Mouse (Mus musculus) CH12.LX (cell line): ENCODE data around the gene Sord. TPM values are rescaled to one million over a fixed set of nuclear protein-coding genes. Genes with fewer than 3 reads are reported as not detected.
"Not testable (repeated sequence)": the region's sequence is repeated elsewhere in the genome, so short reads cannot be mapped to it uniquely, and the experiment has no call there.

ENCODE experiments used
- DNase-seq: peaks from one replicate; pipeline ENCODE4 v3.0.0-alpha.2; 2013; ENCODE audit errors: extremely low read depth
- H3K27ac ChIP-seq: 2 replicates; pipeline ENCODE4 v1.5.1; 2012; ENCODE audit warnings: low read depth, mild to moderate bottlenecking, control low read depth, moderate library complexity; ENCODE audit not compliant: insufficient read depth
- H3K27me3 ChIP-seq: replicated peaks from 2 replicates; pipeline ENCODE3; 2012; ENCODE audit warnings: inconsistent platforms
- H3K36me3 ChIP-seq, 2 experiments: replicated peaks in 1 of 2; 2 replicates each; pipeline versions ENCODE3 to v1.6.1; 2012; ENCODE audit warnings: inconsistent platforms in 1 of 2, low read length in 1 of 2, mild to moderate bottlenecking in 1 of 2, mixed read lengths in 1 of 2, moderate library complexity in 1 of 2; ENCODE audit not compliant: control insufficient read depth in 1 of 2, insufficient read depth in 1 of 2
- H3K4me1 ChIP-seq, 2 experiments: 2 replicates each; pipeline ENCODE4 v1.6.1; 2012; ENCODE audit warnings: inconsistent platforms in 1 of 2, moderate library complexity in 1 of 2; ENCODE audit not compliant: insufficient read depth in 2 of 2, control insufficient read depth in 1 of 2
- H3K4me2 ChIP-seq: 2 replicates; pipeline ENCODE4 v1.6.1; 2012; ENCODE audit warnings: low read depth, mild to moderate bottlenecking, control low read depth; ENCODE audit not compliant: poor library complexity, insufficient read depth, severe bottlenecking
- H3K4me3 ChIP-seq, 3 experiments: fragments of 150-350 bp in 1 of 3; sonication (generic) in 1 of 3; replicated peaks in 1 of 3; 2 replicates each; pipeline versions ENCODE3 to v1.5.1; 2011 to 2012; ENCODE audit warnings: low read depth in 2 of 3, low read length in 2 of 3, mild to moderate bottlenecking in 2 of 3, moderate library complexity in 2 of 3, control low read depth in 1 of 3, improper control_type of control experiment in 1 of 3, inconsistent platforms in 1 of 3, mixed read lengths in 1 of 3; ENCODE audit not compliant: poor library complexity in 1 of 3
- H3K79me2 ChIP-seq: replicated peaks from 2 replicates; pipeline ENCODE4 v1.6.1; 2012; ENCODE audit warnings: mild to moderate bottlenecking, moderate library complexity; ENCODE audit not compliant: control insufficient read depth, poor library complexity, insufficient read depth, severe bottlenecking; ENCODE audit errors: extremely low read depth
- H3K9ac ChIP-seq: 2 replicates; pipeline ENCODE4 v1.6.1; 2012; ENCODE audit warnings: low read depth, mild to moderate bottlenecking, control low read depth, moderate library complexity; ENCODE audit not compliant: insufficient read depth
- H3K9me3 ChIP-seq: replicated peaks from 2 replicates; pipeline ENCODE3; 2012; ENCODE audit warnings: low read length, inconsistent platforms, mixed read lengths
- BHLHE40 ChIP-seq: IDR thresholded peaks from 2 replicates; pipeline ENCODE4 v1.6.1; 2011; ENCODE audit warnings: mild to moderate bottlenecking, low read depth, low read length, improper control_type of control experiment
- CHD2 ChIP-seq: IDR thresholded peaks from 2 replicates; pipeline ENCODE4 v1.6.1; 2011; ENCODE audit warnings: low read length, improper control_type of control experiment
- E2F4 ChIP-seq: IDR thresholded peaks from 2 replicates; pipeline ENCODE4 v1.6.1; 2011; ENCODE audit warnings: low read depth, low read length, improper control_type of control experiment; ENCODE audit not compliant: insufficient replicate concordance
- ETS1 ChIP-seq: conservative IDR thresholded peaks from 2 replicates; pipeline ENCODE4 v1.6.1; 2012; ENCODE audit warnings: low read depth, mild to moderate bottlenecking, inconsistent platforms, low read length, improper control_type of control experiment, moderate library complexity
- GABPA ChIP-seq: IDR thresholded peaks from 2 replicates; pipeline ENCODE4 v1.6.1; 2012; ENCODE audit warnings: low read depth, low read length, improper control_type of control experiment, inconsistent platforms; ENCODE audit not compliant: insufficient replicate concordance
- HCFC1 ChIP-seq: IDR thresholded peaks from 2 replicates; pipeline ENCODE4 v1.6.1; 2012; ENCODE audit warnings: low read depth, mild to moderate bottlenecking, inconsistent platforms, low read length, improper control_type of control experiment
- JUND ChIP-seq: conservative IDR thresholded peaks from 2 replicates; pipeline ENCODE4 v1.6.1; 2011; ENCODE audit warnings: low read depth, low read length, improper control_type of control experiment
- KAT2A ChIP-seq: IDR thresholded peaks from 2 replicates; pipeline ENCODE4 v1.6.1; 2012; ENCODE audit warnings: low read length, improper control_type of control experiment, inconsistent platforms; ENCODE audit not compliant: insufficient replicate concordance
- MAFK ChIP-seq: IDR thresholded peaks from 2 replicates; pipeline ENCODE4 v1.6.1; 2011; ENCODE audit warnings: low read length, improper control_type of control experiment; ENCODE audit not compliant: insufficient replicate concordance
- MAX ChIP-seq: IDR thresholded peaks from 2 replicates; pipeline ENCODE4 v1.6.1; 2011; ENCODE audit warnings: low read length, improper control_type of control experiment
- MAZ ChIP-seq: IDR thresholded peaks from 2 replicates; pipeline ENCODE4 v1.6.1; 2012; ENCODE audit warnings: low read depth, mild to moderate bottlenecking, inconsistent platforms, low read length, improper control_type of control experiment, moderate library complexity
- MEF2A ChIP-seq: IDR thresholded peaks from 2 replicates; pipeline ENCODE4 v1.6.1; 2014; ENCODE audit warnings: low read depth, mild to moderate bottlenecking, inconsistent platforms, low read length, improper control_type of control experiment, borderline replicate concordance
- MYC ChIP-seq: IDR thresholded peaks from 2 replicates; pipeline ENCODE4 v1.6.1; 2011; ENCODE audit warnings: low read depth, mild to moderate bottlenecking, improper control_type of control experiment, low read length
- NELFE ChIP-seq: IDR thresholded peaks from 2 replicates; pipeline ENCODE4 v1.6.1; 2011; ENCODE audit warnings: low read depth, low read length, improper control_type of control experiment
- NRF1 ChIP-seq: IDR thresholded peaks from 2 replicates; pipeline ENCODE4 v1.6.1; 2014; ENCODE audit warnings: low read depth, mild to moderate bottlenecking, inconsistent platforms, low read length, improper control_type of control experiment, moderate library complexity
- POLR2A ChIP-seq: IDR thresholded peaks from 2 replicates; pipeline ENCODE4 v1.6.1; 2011; ENCODE audit warnings: low read depth, mild to moderate bottlenecking, improper control_type of control experiment, low read length
- RCOR1 ChIP-seq: conservative IDR thresholded peaks from 2 replicates; pipeline ENCODE4 v1.6.1; 2012; ENCODE audit warnings: low read depth, mild to moderate bottlenecking, inconsistent platforms, low read length, improper control_type of control experiment
- SMC3 ChIP-seq: IDR thresholded peaks from 2 replicates; pipeline ENCODE4 v1.6.1; 2011; ENCODE audit warnings: low read depth, low read length, improper control_type of control experiment
- TCF12 ChIP-seq: IDR thresholded peaks from 2 replicates; pipeline ENCODE4 v1.6.1; 2014; ENCODE audit warnings: low read depth, mild to moderate bottlenecking, inconsistent platforms, low read length, improper control_type of control experiment
- USF1 ChIP-seq: IDR thresholded peaks from 2 replicates; pipeline ENCODE4 v1.6.1; 2014; ENCODE audit warnings: low read depth, mild to moderate bottlenecking, inconsistent platforms, low read length, improper control_type of control experiment
- ZNF384 ChIP-seq: IDR thresholded peaks from 2 replicates; pipeline ENCODE4 v1.6.1; 2012; ENCODE audit warnings: low read depth, low read length, improper control_type of control experiment, inconsistent platforms
- dilution Hi-C: fragments of 300-500 bp; cut with MboI; formaldehyde crosslinking; loops from 2 replicates; pipeline ENCODE4 v1.14.3; 2020; ENCODE audit warnings: low sequenced_read_pairs; ENCODE audit not compliant: extremely low pct_unique_long_range_greater_than_20kb, extremely low pct_ligation_motif_present
- in situ Hi-C: fragments of 300-500 bp; cut with MboI; formaldehyde crosslinking; loops from 3 replicates; pipeline ENCODE4 v1.14.3; 2019; ENCODE audit warnings: low sequenced_read_pairs, low pct_ligation_motif_present, low pct_unique_long_range_greater_than_20kb, mixed read lengths
- polyA plus RNA-seq: library from polyadenylated mRNA; unstranded; fragments of >175 nt; gene quantifications from 2 replicates; pipeline ENCODE4 v1.2.1, GENCODE M21; 2012; ENCODE audit warnings: low read depth; ENCODE audit not compliant: insufficient read length
- total RNA-seq, 2 experiments: library from RNA; depleted of rRNA; stranded (reverse); fragments of 300-350 nt in 1 of 2; fragments of >200 nt in 1 of 2; gene quantifications; 2 replicates each; pipeline ENCODE4 v1.2.3; 2012 to 2014

Gene Sord
- total and polyA plus RNA-seq, 3 experiments, result 18.2 to 29.9 (median 20.3) TPM

DNA sequence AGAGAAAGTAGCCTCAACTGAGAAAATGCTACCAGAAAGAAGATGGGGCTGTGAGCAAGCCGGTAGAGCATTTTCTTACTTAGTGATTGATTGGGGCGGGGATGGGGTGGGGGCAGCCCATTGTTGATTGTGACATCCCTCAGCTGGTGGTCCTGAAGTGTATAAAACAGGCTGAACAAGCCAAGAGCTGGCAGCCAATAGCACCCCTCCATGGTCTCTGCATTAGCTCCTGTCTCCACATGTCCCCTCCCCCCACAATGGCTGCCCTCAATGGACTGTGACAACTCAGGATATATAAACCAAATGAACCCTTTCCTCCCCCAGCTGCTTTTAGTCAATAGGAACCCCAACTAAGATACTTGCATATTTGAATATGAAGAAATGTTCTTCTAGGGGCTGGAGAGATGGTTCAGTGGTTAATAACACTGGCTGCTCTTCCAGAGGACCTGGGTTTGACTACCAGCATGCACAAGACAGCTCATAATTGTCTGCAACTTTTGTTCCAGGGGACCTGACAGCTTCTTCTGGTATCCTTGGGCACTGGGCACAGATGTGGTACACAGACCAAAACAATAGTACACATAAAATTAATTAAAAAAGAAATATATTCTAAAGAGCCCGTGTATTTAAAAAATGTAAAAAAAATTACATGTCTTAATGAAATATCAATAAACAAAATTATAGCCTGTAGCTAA lies 23.9 kb upstream of the Sord start:
- dilution Hi-C loops, result no loop called here
- Histone ChIP-seq H3K4me1 (peaks cover 3 to 6% of the 10 kb centered on the region in 2 experiments; a peak in 1 of 4 replicates), H3K79me2 (no peaks in the 10 kb centered on the region), H3K4me2 (no peak overlapping the region), H3K9me3 (no peaks in the 10 kb centered on the region), H3K4me3 (no peak overlapping the region), H3K36me3 (no peaks in the 10 kb centered on the region), H3K27me3 (no peaks in the 10 kb centered on the region), H3K9ac (no peak overlapping the region), H3K27ac (no peak overlapping the region)
- no peak for TF ChIP-seq CHD2
- no peak for TF ChIP-seq POLR2A
- no peak for TF ChIP-seq ETS1
- TF ChIP-seq JUND, result no peak
- no peak for TF ChIP-seq RCOR1
- TF ChIP-seq ZNF384, result no peak
- TF ChIP-seq MAFK, result no peak
- TF ChIP-seq TCF12, result no peak
- no peak for TF ChIP-seq HCFC1
- no peak for TF ChIP-seq NELFE
- in situ Hi-C loops, result no loop called here
- no peak for DNase-seq

DNA sequence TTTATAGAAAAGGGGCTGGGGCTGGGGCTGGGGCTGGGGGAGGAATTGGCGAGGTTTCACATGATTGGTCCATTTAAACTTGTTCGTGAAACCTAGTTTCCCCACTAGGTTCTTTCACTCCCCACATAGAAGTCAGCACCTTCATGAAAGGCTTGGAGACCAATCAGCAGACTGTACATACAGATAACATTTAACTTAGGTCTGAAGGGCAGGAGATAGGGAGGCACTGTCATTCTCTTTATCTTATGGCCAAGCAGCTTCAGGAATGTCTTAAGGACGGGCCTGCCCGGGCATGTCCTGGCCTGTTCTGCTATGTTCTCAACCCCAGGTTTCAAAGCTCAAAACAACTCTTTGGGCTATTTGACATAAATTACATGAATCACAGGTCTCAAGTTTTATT lies 17.5 kb upstream of the Sord start:
- in situ Hi-C loops, H3K27ac ChIP-seq, H3K27me3 ChIP-seq, dilution Hi-C loops, H3K4me3 ChIP-seq, H3K9me3 ChIP-seq, DNase-seq, H3K9ac ChIP-seq, H3K36me3 ChIP-seq, H3K79me2 ChIP-seq, H3K4me1 ChIP-seq, H3K4me2 ChIP-seq: not testable (repeated sequence)

DNA sequence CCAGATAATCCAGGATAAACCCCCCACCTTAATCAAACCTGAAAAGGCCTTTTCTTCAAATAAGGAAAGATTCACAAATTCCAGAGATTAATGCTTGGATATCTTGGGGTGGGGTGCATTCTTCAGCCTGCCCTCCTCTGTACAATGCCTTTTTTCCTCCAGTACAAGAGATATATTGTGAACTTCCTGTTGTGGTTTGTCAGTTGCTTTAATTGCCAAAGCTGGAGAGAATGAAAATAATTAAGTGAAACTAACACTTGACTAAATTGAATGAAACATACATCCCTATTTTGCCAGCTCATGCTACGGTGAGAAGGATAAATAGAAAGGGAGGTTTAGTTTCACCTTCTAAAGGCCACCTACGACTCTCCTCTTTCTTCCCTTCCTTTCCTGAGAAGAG lies 16.3 kb upstream of the Sord start:
- no peak overlapping the region for H3K4me2 ChIP-seq
- H3K36me3 ChIP-seq, result no peaks in the 10 kb centered on the region
- no peaks in the 10 kb centered on the region for H3K27me3 ChIP-seq
- H3K27ac ChIP-seq, result no peak overlapping the region
- no peaks in the 10 kb centered on the region for H3K79me2 ChIP-seq
- H3K9ac ChIP-seq, result no peak overlapping the region
- dilution Hi-C loops (no loop called here), in situ Hi-C loops (no loop called here)
- no peak overlapping the region for H3K4me3 ChIP-seq
- TF ChIP-seq GABPA, result no peak
- no peak for TF ChIP-seq MAZ
- no peak for TF ChIP-seq BHLHE40
- no peak for TF ChIP-seq MEF2A
- TF ChIP-seq USF1, result no peak
- no peak for TF ChIP-seq E2F4
- TF ChIP-seq SMC3, result no peak
- no peak for TF ChIP-seq ZNF384
- TF ChIP-seq CHD2, result no peak
- no peak for TF ChIP-seq KAT2A
- no peak for TF ChIP-seq MYC
- TF ChIP-seq MAFK, result no peak
- no peak for TF ChIP-seq NRF1
- no peak for TF ChIP-seq MAX
- no peaks in the 10 kb centered on the region for H3K9me3 ChIP-seq
- DNase-seq, result no peak
- H3K4me1 ChIP-seq, result peaks cover 0 to 8% of the 10 kb centered on the region in 2 experiments; a peak in 2 of 4 replicates
